Mouse (Mus musculus) yolk sac, embryonic 10.5 days (tissue): ENCODE results near the gene S100z.
A peak's percentile ranks its signal among the peaks of the same experiment; 100 is the strongest.

ENCODE experiments used
- DNase-seq: peaks from one replicate; pipeline ENCODE4 v3.0.0-alpha.2; 2017; ENCODE audit warnings: low spot score

Gene S100z

GRCm38 (mm10) chr13:95478671-95479413 lies at the start of gene S100z:
S100z (minus strand) TSS chr13:95478721.
- no peak for DNase-seq

- peak; percentile 88 for DNase-seq
Measured at GRCm38 (mm10) chr13:95524674-95525491, 46.4 kb upstream of the S100z start, which contains the start of gene F2rl1. F2rl1 (minus strand) TSS chr13:95525227.

GRCm38 (mm10) chr13:95524424-95524673 lies 45.8 kb upstream of the S100z start:
- DNase-seq, result no peak

GRCm38 (mm10) chr13:95523659-95524423 lies 45.3 kb upstream of the S100z start:
- DNase-seq, result peak; percentile 77

- peak; percentile 54 for DNase-seq
Measured at GRCm38 (mm10) chr13:95522176-95522575, 43.7 kb upstream of the S100z start.

- DNase-seq, result no peak
Measured at GRCm38 (mm10) chr13:95521029-95521428, 42.5 kb upstream of the S100z start.

GRCm38 (mm10) chr13:95514756-95515155 lies 36.2 kb upstream of the S100z start:
- DNase-seq, result no peak

- no peak for DNase-seq
Measured at GRCm38 (mm10) chr13:95510054-95510453, 31.5 kb upstream of the S100z start.

- DNase-seq, result no peak
Measured at GRCm38 (mm10) chr13:95503279-95503917, 24.9 kb upstream of the S100z start.

- DNase-seq, result no peak
Measured at GRCm38 (mm10) chr13:95496601-95497000, 18.1 kb upstream of the S100z start.

GRCm38 (mm10) chr13:95494812-95495211 lies 16.3 kb upstream of the S100z start:
- DNase-seq, result no peak

GRCm38 (mm10) chr13:95493296-95493695 lies 14.8 kb upstream of the S100z start:
- DNase-seq, result no peak

- DNase-seq, result no peak
Measured at GRCm38 (mm10) chr13:95491327-95491726, 12.8 kb upstream of the S100z start.

GRCm38 (mm10) chr13:95484664-95485063 lies 6.1 kb upstream of the S100z start:
- DNase-seq, result peak; percentile 19

- peak; percentile 53 for DNase-seq
Measured at GRCm38 (mm10) chr13:95481428-95481827, 2.9 kb upstream of the S100z start.

- DNase-seq, result no peak
Measured at GRCm38 (mm10) chr13:95477173-95477572, 1.3 kb downstream of the S100z start.

GRCm38 (mm10) chr13:95475124-95475523 lies 3.4 kb downstream of the S100z start:
- DNase-seq, result peak; percentile 61

- no peak for DNase-seq
Measured at GRCm38 (mm10) chr13:95474294-95474693, 4.2 kb downstream of the S100z start.

- DNase-seq, result no peak
Measured at GRCm38 (mm10) chr13:95470970-95471369, 7.6 kb downstream of the S100z start.

- no peak for DNase-seq
Measured at GRCm38 (mm10) chr13:95451529-95451928, 27.0 kb downstream of the S100z start.

GRCm38 (mm10) chr13:95450636-95451210 lies 27.8 kb downstream of the S100z start:
- no peak for DNase-seq

- DNase-seq, result no peak
Measured at GRCm38 (mm10) chr13:95449730-95450129, 28.8 kb downstream of the S100z start.
